ENCODE assay signal across 8 mouse cellular contexts in the genomic region with DNA sequence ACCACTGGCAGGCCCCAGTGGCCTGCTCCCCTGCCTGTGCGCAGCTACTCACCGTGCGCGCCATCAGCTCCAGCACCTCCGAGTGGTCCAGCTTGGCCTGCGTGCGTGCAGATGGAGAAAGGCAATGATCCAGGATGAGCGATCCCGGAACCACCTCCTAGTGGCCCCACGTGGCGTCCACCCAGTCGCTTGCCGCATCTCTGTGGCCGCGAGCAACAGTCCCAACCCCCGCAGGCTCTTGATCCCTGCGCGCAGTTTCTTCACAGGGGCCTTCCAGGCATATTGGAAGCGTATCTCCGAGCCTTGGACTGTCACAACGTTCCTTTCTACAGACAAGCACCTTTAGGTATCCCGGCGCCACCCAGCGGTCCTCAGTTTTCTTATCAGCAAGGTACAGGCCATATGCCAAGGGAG. TPM values are rescaled to one million over a fixed set of nuclear protein-coding genes. Genes with fewer than 3 reads are reported as not detected.
A peak's percentile ranks its signal among the peaks of the same experiment; 100 is the strongest.
DNase-seq lines count a peak whose midpoint lies in the region; ATAC-seq lines count a peak whose summit lies in the region.

No protein-coding gene starts in this region.

- peak; percentile 90 for ATAC-seq in cerebellum, adult (ENCODE audit: insufficient number of reproducible peaks, low FRiP score, low TSS enrichment)
- ATAC-seq in forebrain, embryonic 14.5 days = no peak
- ATAC-seq in liver, embryonic 15.5 days (ENCODE audit: insufficient read depth) = no peak

- no peaks in the 10 kb centered on the region for H3K9me3 ChIP-seq in forebrain, embryonic 14.5 days (replicated peaks; ENCODE audit: control insufficient read depth, low read length)
- no peaks in the 10 kb centered on the region for H3K9me3 ChIP-seq in liver, embryonic 15.5 days (replicated peaks)

- H3K27ac ChIP-seq in forebrain, embryonic 14.5 days (ENCODE audit: low read depth, low read length) = no peak overlapping the region
- no peak overlapping the region for H3K27ac ChIP-seq in liver, embryonic 15.5 days (replicated peaks)

- peak overlapping the region; percentile 22 for H3K4me3 ChIP-seq in forebrain, embryonic 14.5 days (ENCODE audit: low read depth, low read length)
- no peak overlapping the region for H3K4me3 ChIP-seq in liver, embryonic 15.5 days (replicated peaks)

- 29% methylated on average over 24 of the region's 24 CpGs for WGBS in forebrain, embryonic 14.5 days
- 17% methylated on average over 24 of the region's 24 CpGs for WGBS in liver, embryonic 15.5 days (ENCODE audit: insufficient replicate concordance)

- no peaks in the 10 kb centered on the region for H3K4me1 ChIP-seq in forebrain, embryonic 14.5 days (ENCODE audit: control insufficient read depth, insufficient read depth, low read length)
- no peaks in the 10 kb centered on the region for H3K4me1 ChIP-seq in liver, embryonic 15.5 days (replicated peaks)

- DNase-seq in cerebellum, postnatal 4 days (ENCODE audit: low spot score in 2 of 2) = no peak
- DNase-seq in brain, adult 2 months (ENCODE audit: low read depth, low spot score) = peak; percentile 86
- peak; percentile 37 for DNase-seq in forebrain, embryonic 14.5 days (ENCODE audit: low spot score)
- peak; percentile 21 to 47 for DNase-seq in kidney, postnatal 25 days
- peak; percentile 15 for DNase-seq in right cerebral cortex, postnatal 14 days
- no peak for DNase-seq in c-Kit-positive CD71-positive TER-119-positive erythroid progenitor cells, embryonic 14.5 days (ENCODE audit: low spot score)

- H3K4me2 ChIP-seq in forebrain, embryonic 14.5 days (ENCODE audit: low read length) = peak overlapping the region; percentile 51
- peak overlapping the region; percentile 43 for H3K4me2 ChIP-seq in liver, embryonic 15.5 days

- no peaks in the 10 kb centered on the region for H3K27me3 ChIP-seq in forebrain, embryonic 14.5 days (replicated peaks; ENCODE audit: control insufficient read depth, insufficient read depth, low read length)
- H3K27me3 ChIP-seq in liver, embryonic 15.5 days = peaks cover 12% of the 10 kb centered on the region; the same call in 1 of the 2 replicates

- peak overlapping the region; percentile 32; the same call in 1 of the 2 replicates for H3K9ac ChIP-seq in forebrain, embryonic 14.5 days (ENCODE audit: low read length)
- H3K9ac ChIP-seq in liver, embryonic 15.5 days = no peak overlapping the region

- no peaks in the 10 kb centered on the region for H3K36me3 ChIP-seq in forebrain, embryonic 14.5 days (ENCODE audit: control insufficient read depth, insufficient read depth, low read length)
- H3K36me3 ChIP-seq in liver, embryonic 15.5 days (replicated peaks) = no peaks in the 10 kb centered on the region

RNA-seq across cellular contexts. Expression of gene Zmat1, which starts 27.0 kb away (rescaled TPM):
- polyA plus RNA-seq in forebrain, embryonic 14.5 days (2014; fragmentation: Nextera tagmentation; extraction: Ambion mirVana) = 6.5 and 7.3 TPM in 2 replicates
- 1.6 and 1.9 TPM in 2 replicates for polyA plus RNA-seq in liver, embryonic 15.5 days (2015; fragmentation: Nextera tagmentation; extraction: Ambion mirVana)

Comparison
In these comparisons a context has a peak if more than half of its experiments do, and no peak if none do; other contexts are left out.
1. DNase-seq: peak in brain, adult 2 months (single experiment), forebrain, embryonic 14.5 days (single experiment), kidney, postnatal 25 days (2 of 2) and right cerebral cortex, postnatal 14 days (single experiment); none in cerebellum, postnatal 4 days (0 of 2) and c-Kit-positive CD71-positive TER-119-positive erythroid progenitor cells, embryonic 14.5 days (single experiment).